In genomic region chr19:38030673-38031137, GRCm38 (mm10) we compare ENCODE assay signal across 7 mouse cellular contexts. TPM values are rescaled to one million over a fixed set of nuclear protein-coding genes. Genes with fewer than 3 reads are reported as not detected.
DNase-seq lines count a peak whose midpoint lies in the region; ATAC-seq lines count a peak whose summit lies in the region.

No protein-coding gene starts in this region.

- H3K27me3 ChIP-seq in embryonic facial prominence, embryonic 11.5 days (ENCODE audit: control insufficient read depth, insufficient read depth, low read length): no peaks in the 10 kb centered on the region
- 0 out of 2 replicates have a peak, but pooled peaks cover 4% of the 10 kb centered on the region for H3K27me3 ChIP-seq in heart, embryonic 15.5 days
- H3K27me3 ChIP-seq in kidney, embryonic 15.5 days: no peaks in the 10 kb centered on the region
- H3K27me3 ChIP-seq in stomach, embryonic 16.5 days (ENCODE audit: control insufficient read depth, insufficient read depth, low read length): no peaks in the 10 kb centered on the region

- H3K4me3 ChIP-seq in embryonic facial prominence, embryonic 11.5 days (ENCODE audit: low read depth, low read length): no peak overlapping the region
- H3K4me3 ChIP-seq in heart, embryonic 15.5 days: no peak overlapping the region
- H3K4me3 ChIP-seq in kidney, embryonic 15.5 days (replicated peaks): peak overlapping the region; percentile 1; the same call in 1 of the 2 replicates
- H3K4me3 ChIP-seq in stomach, embryonic 16.5 days (replicated peaks; ENCODE audit: low read length): peak overlapping the region; percentile 14; the same call in 1 of the 2 replicates

- H3K9ac ChIP-seq in embryonic facial prominence, embryonic 11.5 days (replicated peaks; ENCODE audit: low read length): no peak overlapping the region
- no peak overlapping the region for H3K9ac ChIP-seq in heart, embryonic 15.5 days
- H3K9ac ChIP-seq in kidney, embryonic 15.5 days: no peak overlapping the region
- no peak overlapping the region for H3K9ac ChIP-seq in stomach, embryonic 16.5 days (ENCODE audit: low read length)

- no peaks in the 10 kb centered on the region for H3K4me1 ChIP-seq in embryonic facial prominence, embryonic 11.5 days (ENCODE audit: control insufficient read depth, insufficient read depth, low read length)
- peaks cover 35% of the 10 kb centered on the region for H3K4me1 ChIP-seq in heart, embryonic 15.5 days (replicated peaks)
- H3K4me1 ChIP-seq in kidney, embryonic 15.5 days: peaks cover 66% of the 10 kb centered on the region
- peaks cover 55% of the 10 kb centered on the region for H3K4me1 ChIP-seq in stomach, embryonic 16.5 days (ENCODE audit: control insufficient read depth, insufficient read depth, low read length)

- no peak overlapping the region for H3K27ac ChIP-seq in embryonic facial prominence, embryonic 11.5 days (replicated peaks; ENCODE audit: low read depth, low read length)
- H3K27ac ChIP-seq in heart, embryonic 15.5 days: peak overlapping the region; percentile 31; the same call in 1 of the 2 replicates
- H3K27ac ChIP-seq in kidney, embryonic 15.5 days: peak overlapping the region; percentile 91
- H3K27ac ChIP-seq in stomach, embryonic 16.5 days (ENCODE audit: low read length): peak overlapping the region; percentile 92

- no peaks in the 10 kb centered on the region for H3K9me3 ChIP-seq in embryonic facial prominence, embryonic 11.5 days (replicated peaks; ENCODE audit: control insufficient read depth, low read length)
- no peaks in the 10 kb centered on the region for H3K9me3 ChIP-seq in heart, embryonic 15.5 days (replicated peaks)
- no peaks in the 10 kb centered on the region for H3K9me3 ChIP-seq in kidney, embryonic 15.5 days (replicated peaks)
- H3K9me3 ChIP-seq in stomach, embryonic 16.5 days (replicated peaks; ENCODE audit: control insufficient read depth, low read length): no peaks in the 10 kb centered on the region

- 2% methylated on average over 11 of the region's 23 CpGs for WGBS in embryonic facial prominence, embryonic 11.5 days
- under 1% methylated on average over 8 of the region's 23 CpGs for WGBS in heart, embryonic 15.5 days
- under 1% methylated on average over 23 of the region's 23 CpGs for WGBS in kidney, embryonic 15.5 days
- WGBS in stomach, embryonic 16.5 days: 1% methylated on average over 19 of the region's 23 CpGs

- H3K36me3 ChIP-seq in embryonic facial prominence, embryonic 11.5 days (replicated peaks; ENCODE audit: control insufficient read depth, insufficient read depth, low read depth, low read length): no peaks in the 10 kb centered on the region
- no peaks in the 10 kb centered on the region for H3K36me3 ChIP-seq in heart, embryonic 15.5 days
- H3K36me3 ChIP-seq in kidney, embryonic 15.5 days: no peaks in the 10 kb centered on the region
- no peaks in the 10 kb centered on the region for H3K36me3 ChIP-seq in stomach, embryonic 16.5 days (ENCODE audit: control insufficient read depth, insufficient read depth, low read length)

- no peak for ATAC-seq in embryonic facial prominence, embryonic 11.5 days (replicated peaks; ENCODE audit: insufficient number of reproducible peaks, low FRiP score, low TSS enrichment, low read depth)
- ATAC-seq in heart, embryonic 15.5 days (replicated peaks; ENCODE audit: insufficient number of reproducible peaks, insufficient read depth, low FRiP score, low read depth): no peak
- peak; percentile 47 for ATAC-seq in kidney, embryonic 15.5 days (replicated peaks; ENCODE audit: low FRiP score)
- ATAC-seq in stomach, embryonic 16.5 days (ENCODE audit: insufficient read depth, low FRiP score): peak; percentile 46; the same call in 1 of the 2 replicates

- peak; percentile 51 for DNase-seq in urinary bladder, postnatal 25 days (ENCODE audit: low spot score)
- no peak for DNase-seq in urinary bladder, adult 18-20 months (ENCODE audit: low spot score in 2 of 2)
- DNase-seq in embryonic facial prominence, embryonic 11.5 days (ENCODE audit: low spot score): peak; percentile 36
- DNase-seq in lung, postnatal 14 days: peak; percentile 76

- no peak overlapping the region for H3K4me2 ChIP-seq in embryonic facial prominence, embryonic 11.5 days (ENCODE audit: low read depth, low read length)
- peak overlapping the region; percentile 22 for H3K4me2 ChIP-seq in heart, embryonic 15.5 days
- peak overlapping the region; percentile 43 for H3K4me2 ChIP-seq in kidney, embryonic 15.5 days
- H3K4me2 ChIP-seq in stomach, embryonic 16.5 days (ENCODE audit: low read depth, low read length): peak overlapping the region; percentile 38

RNA-seq across cellular contexts. Expression of gene Myof, which starts 12.7 kb away (rescaled TPM):
- polyA plus RNA-seq in embryonic facial prominence, embryonic 11.5 days (2014; fragmentation: Nextera tagmentation; extraction: Ambion mirVana): 7.8 and 8.0 TPM in 2 replicates
- 5.5 and 7.8 TPM in 2 replicates for polyA plus RNA-seq in heart, embryonic 15.5 days (2015; fragmentation: Nextera tagmentation; extraction: Ambion mirVana)
- 13.6 and 16.5 TPM in 2 replicates for polyA plus RNA-seq in kidney, embryonic 15.5 days (2015; fragmentation: Nextera tagmentation; extraction: Ambion mirVana)
- polyA plus RNA-seq in stomach, embryonic 16.5 days (2015; fragmentation: Nextera tagmentation; extraction: Ambion mirVana): 22.5 and 23.3 TPM in 2 replicates

RNA-seq across cellular contexts. Expression of gene Cep55, which starts 24.1 kb away (rescaled TPM):
- polyA plus RNA-seq in embryonic facial prominence, embryonic 11.5 days (2014; fragmentation: Nextera tagmentation; extraction: Ambion mirVana): 41.4 and 47.7 TPM in 2 replicates
- 24.6 and 26.4 TPM in 2 replicates for polyA plus RNA-seq in heart, embryonic 15.5 days (2015; fragmentation: Nextera tagmentation; extraction: Ambion mirVana)
- 29.6 and 30.0 TPM in 2 replicates for polyA plus RNA-seq in kidney, embryonic 15.5 days (2015; fragmentation: Nextera tagmentation; extraction: Ambion mirVana)
- polyA plus RNA-seq in stomach, embryonic 16.5 days (2015; fragmentation: Nextera tagmentation; extraction: Ambion mirVana): 23.0 and 25.7 TPM in 2 replicates

Comparison
In these comparisons a context has a peak if more than half of its experiments do, and no peak if none do; other contexts are left out.
1. DNase-seq: peak in urinary bladder, postnatal 25 days (single experiment), embryonic facial prominence, embryonic 11.5 days (single experiment) and lung, postnatal 14 days (single experiment); none in urinary bladder, adult 18-20 months (0 of 2).
2. ATAC-seq: peak in kidney, embryonic 15.5 days (single experiment) and stomach, embryonic 16.5 days (single experiment); none in embryonic facial prominence, embryonic 11.5 days (single experiment) and heart, embryonic 15.5 days (single experiment).
3. H3K4me3 ChIP-seq: peak in kidney, embryonic 15.5 days (single experiment) and stomach, embryonic 16.5 days (single experiment); none in embryonic facial prominence, embryonic 11.5 days (single experiment) and heart, embryonic 15.5 days (single experiment).